Mouse (Mus musculus) CH12.LX (cell line): ENCODE measurements around the gene 6330409D20Rik. TPM values are rescaled to one million over a fixed set of nuclear protein-coding genes. Genes with fewer than 3 reads are reported as not detected.

Source experiments
- DNase-seq: peaks from one replicate; pipeline ENCODE4 v3.0.0-alpha.2; 2013; ENCODE audit errors: extremely low read depth
- H3K27ac ChIP-seq: 2 replicates; pipeline ENCODE4 v1.5.1; 2012; ENCODE audit warnings: low read depth, mild to moderate bottlenecking, control low read depth, moderate library complexity; ENCODE audit not compliant: insufficient read depth
- H3K27me3 ChIP-seq: replicated peaks from 2 replicates; pipeline ENCODE3; 2012; ENCODE audit warnings: inconsistent platforms
- H3K36me3 ChIP-seq, 2 experiments: replicated peaks in 1 of 2; 2 replicates each; pipeline versions ENCODE3 to v1.6.1; 2012; ENCODE audit warnings: inconsistent platforms in 1 of 2, low read length in 1 of 2, mild to moderate bottlenecking in 1 of 2, mixed read lengths in 1 of 2, moderate library complexity in 1 of 2; ENCODE audit not compliant: control insufficient read depth in 1 of 2, insufficient read depth in 1 of 2
- H3K4me1 ChIP-seq, 2 experiments: 2 replicates each; pipeline ENCODE4 v1.6.1; 2012; ENCODE audit warnings: inconsistent platforms in 1 of 2, moderate library complexity in 1 of 2; ENCODE audit not compliant: insufficient read depth in 2 of 2, control insufficient read depth in 1 of 2
- H3K4me2 ChIP-seq: 2 replicates; pipeline ENCODE4 v1.6.1; 2012; ENCODE audit warnings: low read depth, mild to moderate bottlenecking, control low read depth; ENCODE audit not compliant: poor library complexity, insufficient read depth, severe bottlenecking
- H3K4me3 ChIP-seq, 3 experiments: fragments of 150-350 bp in 1 of 3; sonication (generic) in 1 of 3; replicated peaks in 1 of 3; 2 replicates each; pipeline versions ENCODE3 to v1.5.1; 2011 to 2012; ENCODE audit warnings: low read depth in 2 of 3, low read length in 2 of 3, mild to moderate bottlenecking in 2 of 3, moderate library complexity in 2 of 3, control low read depth in 1 of 3, improper control_type of control experiment in 1 of 3, inconsistent platforms in 1 of 3, mixed read lengths in 1 of 3; ENCODE audit not compliant: poor library complexity in 1 of 3
- H3K79me2 ChIP-seq: replicated peaks from 2 replicates; pipeline ENCODE4 v1.6.1; 2012; ENCODE audit warnings: mild to moderate bottlenecking, moderate library complexity; ENCODE audit not compliant: control insufficient read depth, poor library complexity, insufficient read depth, severe bottlenecking; ENCODE audit errors: extremely low read depth
- H3K9ac ChIP-seq: 2 replicates; pipeline ENCODE4 v1.6.1; 2012; ENCODE audit warnings: low read depth, mild to moderate bottlenecking, control low read depth, moderate library complexity; ENCODE audit not compliant: insufficient read depth
- H3K9me3 ChIP-seq: replicated peaks from 2 replicates; pipeline ENCODE3; 2012; ENCODE audit warnings: low read length, inconsistent platforms, mixed read lengths
- CHD2 ChIP-seq: IDR thresholded peaks from 2 replicates; pipeline ENCODE4 v1.6.1; 2011; ENCODE audit warnings: low read length, improper control_type of control experiment
- ELF1 ChIP-seq: IDR thresholded peaks from 2 replicates; pipeline ENCODE4 v1.6.1; 2014; ENCODE audit warnings: low read depth, mild to moderate bottlenecking, inconsistent platforms, low read length, improper control_type of control experiment
- EP300 ChIP-seq: IDR thresholded peaks from 2 replicates; pipeline ENCODE4 v1.6.1; 2011; ENCODE audit warnings: low read length, improper control_type of control experiment
- ETS1 ChIP-seq: conservative IDR thresholded peaks from 2 replicates; pipeline ENCODE4 v1.6.1; 2012; ENCODE audit warnings: low read depth, mild to moderate bottlenecking, inconsistent platforms, low read length, improper control_type of control experiment, moderate library complexity
- HCFC1 ChIP-seq: IDR thresholded peaks from 2 replicates; pipeline ENCODE4 v1.6.1; 2012; ENCODE audit warnings: low read depth, mild to moderate bottlenecking, inconsistent platforms, low read length, improper control_type of control experiment
- KAT2A ChIP-seq: IDR thresholded peaks from 2 replicates; pipeline ENCODE4 v1.6.1; 2012; ENCODE audit warnings: low read length, improper control_type of control experiment, inconsistent platforms; ENCODE audit not compliant: insufficient replicate concordance
- MAX ChIP-seq: IDR thresholded peaks from 2 replicates; pipeline ENCODE4 v1.6.1; 2011; ENCODE audit warnings: low read length, improper control_type of control experiment
- MAZ ChIP-seq: IDR thresholded peaks from 2 replicates; pipeline ENCODE4 v1.6.1; 2012; ENCODE audit warnings: low read depth, mild to moderate bottlenecking, inconsistent platforms, low read length, improper control_type of control experiment, moderate library complexity
- MEF2A ChIP-seq: IDR thresholded peaks from 2 replicates; pipeline ENCODE4 v1.6.1; 2014; ENCODE audit warnings: low read depth, mild to moderate bottlenecking, inconsistent platforms, low read length, improper control_type of control experiment, borderline replicate concordance
- MXI1 ChIP-seq: IDR thresholded peaks from 2 replicates; pipeline ENCODE4 v1.6.1; 2011; ENCODE audit warnings: mild to moderate bottlenecking, low read depth, low read length, improper control_type of control experiment
- POLR2A ChIP-seq: IDR thresholded peaks from 2 replicates; pipeline ENCODE4 v1.6.1; 2011; ENCODE audit warnings: low read depth, mild to moderate bottlenecking, improper control_type of control experiment, low read length
- POLR2AphosphoS2 ChIP-seq: IDR thresholded peaks from 2 replicates; pipeline ENCODE4 v1.6.1; 2011; ENCODE audit warnings: low read depth, low read length, improper control_type of control experiment
- RAD21 ChIP-seq: IDR thresholded peaks from 2 replicates; pipeline ENCODE4 v1.6.1; 2011; ENCODE audit warnings: low read depth, mild to moderate bottlenecking, low read length, improper control_type of control experiment, moderate library complexity
- TBP ChIP-seq: conservative IDR thresholded peaks from 2 replicates; pipeline ENCODE4 v1.6.1; 2011; ENCODE audit warnings: low read depth, low read length, improper control_type of control experiment
- UBTF ChIP-seq: IDR thresholded peaks from 2 replicates; pipeline ENCODE4 v1.6.1; 2012; ENCODE audit warnings: low read depth, mild to moderate bottlenecking, inconsistent platforms, low read length, improper control_type of control experiment, moderate library complexity
- ZC3H11A ChIP-seq: IDR thresholded peaks from 2 replicates; pipeline ENCODE4 v1.6.1; 2012; ENCODE audit warnings: low read depth, mild to moderate bottlenecking, inconsistent platforms, low read length, improper control_type of control experiment
- ZMIZ1 ChIP-seq: IDR thresholded peaks from 2 replicates; pipeline ENCODE4 v1.6.1; 2012; ENCODE audit warnings: low read depth, mild to moderate bottlenecking, inconsistent platforms, low read length, improper control_type of control experiment
- ZNF384 ChIP-seq: IDR thresholded peaks from 2 replicates; pipeline ENCODE4 v1.6.1; 2012; ENCODE audit warnings: low read depth, low read length, improper control_type of control experiment, inconsistent platforms
- dilution Hi-C: fragments of 300-500 bp; cut with MboI; formaldehyde crosslinking; loops from 2 replicates; pipeline ENCODE4 v1.14.3; 2020; ENCODE audit warnings: low sequenced_read_pairs; ENCODE audit not compliant: extremely low pct_unique_long_range_greater_than_20kb, extremely low pct_ligation_motif_present
- in situ Hi-C: fragments of 300-500 bp; cut with MboI; formaldehyde crosslinking; loops from 3 replicates; pipeline ENCODE4 v1.14.3; 2019; ENCODE audit warnings: low sequenced_read_pairs, low pct_ligation_motif_present, low pct_unique_long_range_greater_than_20kb, mixed read lengths
- polyA plus RNA-seq: library from polyadenylated mRNA; unstranded; fragments of >175 nt; gene quantifications from 2 replicates; pipeline ENCODE4 v1.2.1, GENCODE M21; 2012; ENCODE audit warnings: low read depth; ENCODE audit not compliant: insufficient read length
- total RNA-seq, 2 experiments: library from RNA; depleted of rRNA; stranded (reverse); fragments of 300-350 nt in 1 of 2; fragments of >200 nt in 1 of 2; gene quantifications; 2 replicates each; pipeline ENCODE4 v1.2.3; 2012 to 2014

Gene 6330409D20Rik
- total and polyA plus RNA-seq, 3 experiments, result 0.46 TPM; not detected in 2

DNA sequence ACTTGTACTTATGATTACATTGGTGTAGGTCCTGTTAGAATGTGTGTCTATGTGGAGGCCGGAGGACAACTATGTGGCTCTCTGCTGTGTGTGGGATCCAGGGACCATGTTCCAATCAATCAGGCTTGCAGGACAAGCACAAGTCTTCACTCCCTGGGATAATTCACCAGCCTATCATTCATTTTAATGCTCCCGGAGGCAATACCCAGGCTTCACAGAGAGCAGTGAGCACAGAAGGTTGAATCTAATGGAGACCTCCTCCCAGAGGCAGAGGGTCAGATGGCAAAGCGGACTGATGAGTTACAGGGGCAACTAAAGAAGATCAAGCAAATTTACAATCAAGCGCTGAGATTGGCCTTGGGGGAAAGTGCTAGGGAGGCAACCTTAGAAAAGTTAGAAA is 11.3 kb downstream of the 6330409D20Rik start:
- Histone ChIP-seq H3K36me3 (peaks cover 33 to 88% of the 10 kb centered on the region in 2 experiments), H3K9me3 (peaks cover 4% of the 10 kb centered on the region), H3K4me2 (no peak overlapping the region), H3K79me2 (no peaks in the 10 kb centered on the region; the same call in 1 of the 2 replicates), H3K9ac (no peak overlapping the region), H3K4me3 (no peak overlapping the region), H3K27me3 (no peaks in the 10 kb centered on the region)
- DNase-seq, result no peak
- in situ Hi-C loops, result no loop called here
- dilution Hi-C loops, result no loop called here
- TF ChIP-seq ELF1 (no peak), HCFC1 (no peak), MEF2A (no peak), MXI1 (no peak), TBP (no peak), POLR2A (no peak)
- TF ChIP-seq, all 38 proteins: peak for 0
- Histone ChIP-seq H3K4me1 (peaks cover 7 to 64% of the 10 kb centered on the region in 2 experiments), H3K27ac (no peak overlapping the region)

DNA sequence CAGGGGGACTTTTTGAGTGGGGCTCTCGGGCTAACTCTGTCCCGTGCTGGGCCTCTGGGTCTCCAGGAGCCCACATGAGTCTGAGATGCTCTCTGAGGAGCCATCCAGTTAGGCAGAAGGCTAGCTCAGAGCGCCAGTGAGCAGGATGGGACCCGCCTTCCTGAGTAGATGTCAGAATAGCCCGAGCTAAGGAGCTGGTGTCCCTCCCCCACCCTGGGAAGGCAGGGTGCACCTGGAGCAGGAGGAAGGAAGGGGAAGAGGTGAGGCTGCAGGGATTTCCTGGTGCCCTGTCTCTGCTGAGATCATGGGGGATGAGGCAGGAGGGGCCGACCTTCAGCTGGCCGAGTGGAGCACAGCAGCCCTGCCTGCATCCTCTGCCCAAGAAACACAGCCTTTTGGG is 12.4 kb downstream of the 6330409D20Rik start:
- H3K4me2 ChIP-seq, result no peak overlapping the region
- dilution Hi-C loops (no loop called here), in situ Hi-C loops (no loop called here)
- no peak overlapping the region for H3K9ac ChIP-seq
- no peak overlapping the region for H3K27ac ChIP-seq
- TF ChIP-seq UBTF (no peak), ZMIZ1 (no peak), MAZ (no peak), ZC3H11A (no peak), POLR2AphosphoS2 (no peak), MEF2A (no peak), CHD2 (no peak), KAT2A (no peak), MXI1 (no peak), ZNF384 (no peak), ETS1 (no peak), RAD21 (no peak), POLR2A (no peak), EP300 (no peak), MAX (no peak)
- H3K4me1 ChIP-seq, result peaks cover 8 to 66% of the 10 kb centered on the region in 2 experiments
- no peaks in the 10 kb centered on the region for H3K27me3 ChIP-seq
- no peak for DNase-seq
- peaks cover 4% of the 10 kb centered on the region for H3K9me3 ChIP-seq
- peaks cover 31 to 86% of the 10 kb centered on the region in 2 experiments for H3K36me3 ChIP-seq
- peaks cover 6% of the 10 kb centered on the region for H3K79me2 ChIP-seq
- H3K4me3 ChIP-seq, result no peak overlapping the region
